Mouse (Mus musculus): ENCODE data around the gene Anp32a.

DNA sequence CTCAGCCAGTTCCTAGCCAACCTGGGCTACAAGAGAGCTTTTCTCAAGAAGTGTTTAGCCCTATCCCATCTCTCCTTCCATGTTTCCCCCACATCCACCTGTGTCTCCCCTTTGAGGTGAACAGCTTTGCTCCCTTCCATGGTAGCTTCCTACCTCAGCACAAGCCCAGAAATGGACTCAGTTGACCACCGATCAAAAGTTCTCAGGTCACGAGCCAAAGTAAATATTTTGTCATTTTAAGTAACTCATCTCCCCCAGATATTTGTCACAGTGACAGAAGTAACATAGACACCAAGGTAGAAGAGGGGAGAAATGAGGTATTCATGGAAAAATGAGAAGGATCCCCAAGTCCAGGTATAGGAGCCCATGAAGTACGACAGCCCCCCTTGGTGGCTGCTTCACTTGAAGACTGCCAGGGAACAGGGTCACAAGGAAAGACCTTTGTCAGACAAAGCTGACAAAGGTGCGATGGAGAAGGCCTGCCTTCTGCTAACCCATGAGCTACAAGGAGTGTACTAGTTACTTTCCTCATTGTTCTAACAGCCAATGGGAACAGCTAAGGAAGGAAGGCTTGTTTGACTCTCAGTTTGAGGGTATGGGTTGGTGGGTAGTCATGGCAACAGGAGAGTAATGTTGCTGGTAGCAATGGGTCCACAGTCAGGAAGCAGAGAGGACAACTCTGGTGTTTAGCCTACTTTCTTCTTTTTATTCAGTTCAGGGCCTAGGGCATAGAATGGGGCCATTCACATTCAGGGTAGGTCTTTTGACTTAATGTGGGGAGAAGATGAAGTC lies 44.8 kb downstream of the Anp32a start:
- TF ChIP-seq CTCF (IDR thresholded peaks at IDR 0.05; ENCODE audit: control insufficient read depth, insufficient read depth, insufficient read length) (no peak), MYOD1 (IDR thresholded peaks at IDR 0.05; ENCODE audit: control insufficient read depth, insufficient read length, low read depth) (no peak)

Measured in C2C12 (cell line).